Mouse (Mus musculus): ENCODE results near the gene Ctso.

Ctso gene

DNA sequence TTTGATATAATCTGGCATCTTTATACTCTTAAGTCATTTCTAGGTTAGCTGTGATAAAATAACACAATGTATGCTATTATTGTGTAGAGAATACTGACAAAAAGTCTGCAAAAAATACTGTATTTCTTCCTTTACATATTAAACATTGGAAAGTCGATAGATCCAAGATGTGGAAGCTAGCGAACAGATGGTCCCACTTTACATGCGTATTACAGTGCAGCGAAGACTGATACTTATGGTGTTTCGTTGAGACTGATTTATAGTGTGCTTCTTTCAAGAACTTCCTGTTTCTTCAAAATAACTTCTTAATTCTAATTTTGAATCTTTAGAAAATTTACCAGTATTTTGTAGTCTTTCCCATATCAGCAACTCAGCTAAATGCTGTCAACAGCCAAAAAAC is 25.1 kb downstream of the Ctso start:
- DNase-seq: no peak

DNA sequence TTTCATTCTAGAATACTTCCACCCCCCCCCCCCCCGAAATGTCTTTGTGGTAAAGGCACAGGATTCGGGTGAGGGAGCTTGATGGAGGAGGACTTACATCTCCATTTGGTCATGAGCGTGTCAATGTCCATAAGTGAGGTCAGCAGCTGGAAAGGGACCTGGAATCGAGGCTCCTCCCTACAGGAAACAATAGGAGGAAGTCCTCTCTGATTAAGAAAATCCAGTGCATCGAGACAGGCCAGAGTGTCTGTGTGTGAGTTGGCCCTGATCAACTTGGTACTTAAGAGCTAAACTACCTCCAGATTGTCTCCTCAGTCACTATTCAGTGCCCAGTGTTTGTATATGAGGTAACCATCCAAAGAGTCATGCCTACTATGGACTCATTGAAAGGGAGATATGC is 28.9 kb downstream of the Ctso start:
- no peak for DNase-seq

- DNase-seq: no peak
These were observed 31.4 kb downstream of the Ctso start for GRCm38 (mm10) chr3:81963768-81964167.

DNA sequence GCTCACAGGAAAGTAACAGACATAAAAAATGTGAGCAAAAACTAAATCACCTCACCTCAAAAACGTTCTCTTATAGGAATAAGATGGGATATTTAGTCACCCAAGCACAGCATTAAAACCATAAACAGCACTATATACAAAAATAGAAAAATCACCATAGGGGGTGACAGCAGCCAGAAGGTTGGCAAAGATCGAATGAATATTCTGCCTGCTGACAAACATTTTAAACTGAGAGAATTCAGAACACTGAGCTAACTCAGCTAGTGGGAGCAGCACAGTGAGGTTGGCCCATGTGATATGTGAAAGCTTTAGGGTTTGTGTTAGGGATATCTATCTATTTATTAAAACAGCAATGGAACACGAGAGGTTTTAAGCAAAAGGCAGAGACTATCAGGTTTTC is 32.2 kb downstream of the Ctso start:
- no peak for DNase-seq

GRCm38 (mm10) chr3:81975607-81976006 is 43.2 kb downstream of the Ctso start:
- no peak for DNase-seq

GRCm38 (mm10) chr3:81976102-81976501 is 43.7 kb downstream of the Ctso start, which contains the start of gene Tdo2:
Tdo2 (minus strand) TSS chr3:81976202.
- no peak for DNase-seq

DNA sequence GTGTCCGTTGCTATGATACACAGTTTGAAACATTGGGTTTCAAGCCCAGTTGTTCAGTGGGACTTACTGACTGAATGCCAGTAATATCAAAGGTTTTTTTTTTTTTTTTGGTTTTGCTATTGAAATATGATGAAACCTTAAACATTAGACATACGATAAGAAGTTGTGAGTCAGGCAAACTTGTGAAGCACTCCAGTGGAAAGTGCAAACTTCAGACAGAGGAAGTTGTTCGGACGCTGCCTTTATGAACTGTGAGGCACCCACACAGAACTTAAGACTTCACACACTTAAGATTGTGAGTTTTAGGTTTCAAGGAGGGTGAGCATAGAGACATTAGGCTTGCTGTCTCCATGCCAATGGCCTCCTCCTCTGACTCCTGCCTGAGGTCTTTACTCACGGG is 49.2 kb downstream of the Ctso start:
- no peak for DNase-seq

GRCm38 (mm10) chr3:81981990-81982389 is 49.6 kb downstream of the Ctso start, which contains the start of gene Asic5:
Asic5 (plus strand) TSS chr3:81982290.
- no peak for DNase-seq

DNA sequence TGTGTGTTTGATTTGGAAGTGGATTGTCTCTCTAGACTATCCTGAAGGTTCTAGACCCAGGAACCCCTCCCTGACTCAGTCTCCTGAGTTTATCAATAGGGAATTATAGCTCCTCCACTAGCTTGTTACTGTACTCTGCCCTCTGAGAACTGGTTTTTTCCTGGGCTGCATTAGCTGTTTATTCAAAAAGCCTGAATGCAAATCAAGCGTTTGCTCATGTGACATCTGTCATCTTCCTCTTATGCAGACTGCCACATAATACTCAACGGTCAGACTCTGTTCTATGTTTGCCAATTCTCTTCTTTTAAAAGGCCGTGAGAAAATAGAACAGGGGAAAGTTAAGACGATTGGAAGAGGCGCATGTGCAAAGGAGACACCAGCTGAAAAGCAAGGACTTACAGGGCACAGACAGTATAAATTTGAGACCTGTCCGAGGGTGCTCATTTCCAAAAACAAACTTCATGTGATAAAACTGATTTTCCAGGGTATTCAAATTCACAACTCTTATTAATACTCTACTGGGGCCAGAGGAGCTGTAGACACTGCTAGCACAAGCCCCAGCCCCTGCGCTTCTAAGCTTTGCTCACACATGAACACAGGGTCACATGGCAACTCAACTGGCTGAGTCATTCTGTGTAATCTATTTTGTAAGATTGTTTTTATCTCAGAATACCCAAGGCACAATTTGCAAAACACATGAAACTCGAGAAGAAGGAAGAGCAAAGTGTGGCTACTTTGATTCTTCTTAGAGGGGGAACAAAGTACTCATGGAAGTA is 50.9 kb downstream of the Ctso start:
- no peak for DNase-seq

GRCm38 (mm10) chr3:81985100-81985499 is 52.7 kb downstream of the Ctso start:
- DNase-seq: no peak

GRCm38 (mm10) chr3:81986103-81986502 is 53.7 kb downstream of the Ctso start:
- DNase-seq: no peak

- no peak for DNase-seq
These were observed 55.2 kb downstream of the Ctso start for GRCm38 (mm10) chr3:81987628-81988027.

DNA sequence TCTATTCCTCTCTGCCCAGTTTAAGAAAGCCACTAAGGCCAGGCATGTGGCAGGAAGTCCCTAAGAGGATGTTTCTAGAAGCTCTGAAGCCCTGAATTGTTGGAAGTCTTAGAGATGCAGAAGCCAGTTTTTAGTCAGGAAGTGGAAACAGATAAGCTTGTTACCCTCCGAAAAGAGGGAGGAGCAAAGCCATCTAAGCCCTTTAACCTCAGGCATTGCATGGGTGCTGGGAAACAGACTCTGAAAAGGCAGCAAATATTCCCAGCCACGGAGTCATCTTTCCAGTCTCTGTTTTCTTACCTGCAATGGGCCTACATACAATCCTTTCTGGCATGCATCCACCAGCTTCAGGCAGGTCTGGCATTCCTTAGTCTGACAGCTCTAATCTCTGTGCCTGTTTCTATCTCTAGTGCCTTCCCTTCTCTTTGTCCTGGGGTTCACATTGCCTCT is 57.3 kb downstream of the Ctso start:
- DNase-seq: no peak

DNA sequence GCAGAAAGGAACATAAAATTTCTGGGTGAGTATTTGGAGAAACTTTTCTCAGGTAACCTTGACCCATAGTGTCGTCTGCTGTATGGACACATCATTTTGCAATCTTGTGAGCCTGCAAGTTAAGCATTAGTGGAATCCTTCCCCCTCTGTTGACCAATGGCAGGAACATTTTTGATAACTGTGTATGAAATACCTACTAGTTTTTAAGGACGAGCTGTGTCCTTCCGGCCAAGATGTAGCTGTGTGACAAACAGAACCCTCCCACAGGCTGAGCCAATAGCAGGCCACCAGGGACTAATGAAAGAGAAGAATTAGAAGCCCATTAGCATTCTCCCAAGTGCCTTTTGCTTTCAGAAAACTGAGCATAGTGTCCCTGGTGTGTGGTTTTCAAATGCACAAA is 58.1 kb downstream of the Ctso start:
- DNase-seq: no peak

DNA sequence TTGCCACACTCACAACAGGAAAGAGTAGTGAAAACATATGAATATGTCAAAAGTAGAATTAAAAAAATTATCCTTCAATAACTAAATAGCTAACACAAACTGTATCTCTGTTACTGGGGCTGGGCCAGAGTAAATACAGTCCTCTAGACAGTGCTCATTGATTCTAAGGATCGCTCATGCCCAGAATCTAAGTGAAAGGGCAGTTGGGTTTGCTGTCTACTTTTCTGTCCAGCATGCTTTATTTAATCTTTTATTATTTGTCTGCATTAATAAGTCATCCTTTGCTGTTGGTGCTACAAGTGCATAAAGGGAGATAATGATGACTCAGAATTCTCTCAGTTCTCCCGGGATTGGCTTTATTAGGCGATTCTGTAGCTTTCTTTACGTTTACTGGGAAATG is 63.0 kb downstream of the Ctso start:
- DNase-seq: no peak

DNA sequence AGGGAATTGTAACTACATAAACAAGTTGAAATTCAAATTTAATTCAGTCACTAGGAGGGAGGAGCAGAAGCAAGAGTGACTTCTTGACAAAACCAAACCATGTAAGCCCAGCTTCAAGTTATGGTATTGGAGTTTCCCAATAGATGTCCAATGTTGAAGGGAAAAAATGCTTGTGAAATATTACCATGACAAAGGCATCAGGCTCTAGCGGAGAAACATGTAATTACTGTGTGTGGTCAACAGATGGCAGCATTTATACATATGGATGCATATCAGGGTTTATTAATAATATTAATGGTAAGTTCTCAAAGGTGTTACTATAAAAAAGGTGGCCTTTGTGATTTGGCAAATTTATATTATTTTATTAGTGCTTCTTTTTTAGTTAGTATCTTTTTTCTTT is 63.6 kb downstream of the Ctso start:
- DNase-seq: peak; percentile 10 to 20
